Mouse (Mus musculus) inflammation-experienced regulatory T-cells, adult 6 months (primary cell): ENCODE measurements around the gene Zfp52. TPM values are rescaled to one million over a fixed set of nuclear protein-coding genes. Genes with fewer than 3 reads are reported as not detected.

Experiments used
- ATAC-seq: one replicate; pipeline ENCODE4 v1.8.0; 2017
- polyA plus RNA-seq, 3 experiments: library from polyadenylated mRNA; unstranded; fragments of 100-300 nt; shearing (Covaris generic); gene quantifications; one replicate each; pipeline ENCODE4 v1.2.1; 2017

The Zfp52 gene
- polyA plus RNA-seq: 10 to 100 TPM; 16.1 to 26.4 (median 19.2) TPM

GRCm38 (mm10) chr17:21535096-21536001 lies at the start of gene Zfp52:
Zfp52 (plus strand) TSS chr17:21535539.
- ATAC-seq: peak; percentile 69

- ATAC-seq: peak; percentile 98
Measured at GRCm38 (mm10) chr17:21488760-21489499, 46.4 kb upstream of the Zfp52 start, which contains the start of gene Zfp53. Zfp53 (plus strand) TSS chr17:21488998.

- ATAC-seq: peak; percentile 29
Measured at GRCm38 (mm10) chr17:21489500-21490001, 45.8 kb upstream of the Zfp52 start.

- ATAC-seq: no peak
Measured at GRCm38 (mm10) chr17:21501365-21501764, 34.0 kb upstream of the Zfp52 start.

- peak; percentile 34 for ATAC-seq
Measured at GRCm38 (mm10) chr17:21504524-21504923, 30.8 kb upstream of the Zfp52 start.

GRCm38 (mm10) chr17:21506258-21506657 lies 29.1 kb upstream of the Zfp52 start:
- ATAC-seq: no peak

- ATAC-seq: no peak
Measured at GRCm38 (mm10) chr17:21509756-21510155, 25.6 kb upstream of the Zfp52 start.

GRCm38 (mm10) chr17:21515403-21516105 lies 19.8 kb upstream of the Zfp52 start:
- ATAC-seq: peak; percentile 87

- peak; percentile 77 for ATAC-seq
Measured at GRCm38 (mm10) chr17:21516201-21517129, 18.9 kb upstream of the Zfp52 start.

- no peak for ATAC-seq
Measured at GRCm38 (mm10) chr17:21517130-21517671, 18.1 kb upstream of the Zfp52 start.

GRCm38 (mm10) chr17:21526270-21526669 lies 9.1 kb upstream of the Zfp52 start:
- ATAC-seq: no peak

GRCm38 (mm10) chr17:21530645-21531330 lies 4.6 kb upstream of the Zfp52 start:
- no peak for ATAC-seq

GRCm38 (mm10) chr17:21531621-21532020 lies 3.7 kb upstream of the Zfp52 start:
- ATAC-seq: no peak

GRCm38 (mm10) chr17:21532101-21532951 lies 3.0 kb upstream of the Zfp52 start:
- ATAC-seq: peak; percentile 23

- ATAC-seq: no peak
Measured at GRCm38 (mm10) chr17:21533961-21534360, 1.4 kb upstream of the Zfp52 start.

- peak; percentile 65 for ATAC-seq
Measured at GRCm38 (mm10) chr17:21534460-21535095, 761 bp upstream of the Zfp52 start.

GRCm38 (mm10) chr17:21536096-21536495 lies 757 bp downstream of the Zfp52 start:
- no peak for ATAC-seq

- no peak for ATAC-seq
Measured at GRCm38 (mm10) chr17:21536676-21537075, 1.3 kb downstream of the Zfp52 start.

GRCm38 (mm10) chr17:21557831-21558230 lies 22.5 kb downstream of the Zfp52 start:
- no peak for ATAC-seq
